Mouse (Mus musculus): Measurements from ENCODE around the gene Frrs1l. TPM values are rescaled to one million over a fixed set of nuclear protein-coding genes. Genes with fewer than 3 reads are reported as not detected.

Gene Frrs1l
- not detected in 2 replicates for total RNA-seq (2015)
- total RNA-seq (2017): not detected in 2 replicates

DNA sequence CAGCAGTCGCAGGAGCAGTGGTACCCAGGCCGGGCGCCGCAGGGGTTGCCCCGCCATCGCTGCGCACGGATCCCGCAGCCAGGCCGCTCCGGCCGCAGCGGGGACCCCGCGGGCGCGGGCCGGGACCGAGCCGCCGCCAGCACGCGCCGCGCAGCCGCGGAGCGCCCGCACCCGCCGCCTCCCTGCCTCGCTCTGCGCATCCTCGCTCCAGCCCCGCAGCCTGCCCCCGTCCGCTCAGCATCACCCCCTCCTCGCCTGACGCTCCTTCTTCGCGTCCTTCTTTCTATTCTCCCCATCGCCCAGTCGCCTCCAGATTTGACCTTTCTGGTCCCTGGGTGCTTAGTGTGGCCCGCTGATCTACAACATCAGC, at the start of gene Frrs1l:
Gene Frrs1l (minus strand): TSS at position 177 of the 370 bp plus-strand sequence.
- no peak for ATAC-seq (ENCODE audit: poor library complexity, severe bottlenecking)

DNA sequence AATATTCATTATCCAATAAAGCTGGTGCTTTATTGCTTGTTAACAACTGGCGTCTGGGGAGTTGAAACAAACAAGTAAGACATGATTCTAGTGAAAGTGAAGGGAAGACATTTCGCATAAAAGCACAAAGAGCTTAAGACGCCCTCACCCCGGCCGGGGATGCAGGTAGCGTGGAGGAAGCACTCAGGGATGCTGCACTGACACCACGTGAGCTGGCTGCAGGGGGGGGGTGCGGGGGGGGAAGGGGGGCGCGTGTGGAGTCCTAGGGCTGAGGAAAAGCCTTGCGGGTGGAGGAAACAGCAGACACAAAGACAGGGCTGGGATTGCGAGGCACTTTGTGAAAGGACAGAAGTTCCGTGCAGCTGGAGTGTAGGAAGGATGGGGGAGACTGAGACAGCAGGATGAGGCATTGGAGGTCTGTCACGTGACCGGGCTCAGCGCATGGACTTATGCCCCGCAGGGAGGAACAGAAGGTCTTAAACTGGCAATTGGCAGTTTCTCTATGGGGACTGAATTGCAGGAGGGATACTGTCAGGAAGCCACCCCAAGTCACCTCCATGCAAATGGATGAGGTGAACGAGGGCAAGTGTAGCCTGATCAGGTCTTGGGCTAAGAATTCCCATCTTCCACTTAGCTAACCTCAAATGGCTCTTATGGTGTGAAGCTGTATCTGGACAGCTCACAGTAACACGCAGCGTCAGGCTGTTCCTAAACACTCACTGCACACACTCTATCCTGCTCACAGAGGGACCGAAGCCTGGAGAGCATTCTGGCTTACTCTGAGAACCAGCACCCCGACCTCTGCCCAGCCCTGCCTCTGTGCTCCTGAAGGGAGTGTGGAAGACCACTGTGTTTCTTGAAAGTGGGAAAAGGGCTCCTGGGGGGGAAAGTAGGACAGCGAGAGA, 49.2 kb upstream of the Frrs1l start:
- ATAC-seq (ENCODE audit: poor library complexity, severe bottlenecking): peak; percentile 9; the same call in 1 of the 2 replicates

GRCm38 (mm10) chr4:57037554-57037953, 47.4 kb upstream of the Frrs1l start:
- ATAC-seq (ENCODE audit: poor library complexity, severe bottlenecking): peak; percentile 85

DNA sequence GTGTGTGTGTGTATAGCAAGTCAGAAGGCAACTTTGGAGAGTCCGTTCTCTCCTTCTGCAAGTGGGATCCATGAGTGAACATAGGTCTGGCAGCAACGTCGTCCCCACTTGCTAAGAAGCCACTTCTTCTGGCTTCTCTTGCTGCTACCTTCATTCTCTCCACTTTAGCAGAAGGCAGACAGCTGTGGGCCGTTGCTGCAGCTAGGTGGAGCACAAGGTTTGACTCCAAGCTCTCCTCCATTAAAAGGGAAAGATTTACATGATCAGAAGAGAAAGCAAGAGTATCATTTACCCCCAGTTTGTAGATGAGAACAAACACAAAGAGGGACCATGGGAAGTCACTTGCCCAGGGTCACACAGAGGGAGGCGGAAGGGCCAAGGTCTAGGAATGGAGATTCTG, 44.0 kb upstream of the Frrs1l start:
- no peak for ATAC-seq (ENCODE audit: poor library complexity, severe bottlenecking)

- peak; percentile 70 for ATAC-seq (ENCODE audit: poor library complexity, severe bottlenecking)
These were observed 41.2 kb upstream of the Frrs1l start for GRCm38 (mm10) chr4:57031440-57031839.

GRCm38 (mm10) chr4:57027954-57028353, 37.8 kb upstream of the Frrs1l start:
- ATAC-seq (ENCODE audit: poor library complexity, severe bottlenecking): peak; percentile 39

GRCm38 (mm10) chr4:57023527-57023926, 33.3 kb upstream of the Frrs1l start:
- ATAC-seq (ENCODE audit: poor library complexity, severe bottlenecking): 0 out of 2 replicates have a peak, but pooled peaks have one; percentile 34

DNA sequence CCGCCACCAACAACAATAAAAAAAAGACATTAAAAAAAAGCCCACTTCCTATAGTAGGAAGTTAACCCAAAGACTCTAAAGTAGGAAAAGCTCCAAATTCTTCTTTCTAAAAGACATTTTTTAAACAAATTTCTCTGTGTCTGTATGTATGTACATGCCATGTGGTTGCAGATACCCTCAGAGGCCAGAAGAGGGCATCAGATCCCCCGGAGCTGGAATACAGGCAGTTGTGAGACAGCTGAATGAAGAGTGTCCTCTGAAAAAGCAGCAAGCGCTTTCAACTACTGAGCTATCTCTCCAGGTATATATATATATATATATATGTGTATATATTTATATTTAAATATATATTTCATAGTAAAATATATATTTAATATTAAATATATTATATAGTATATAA, 31.1 kb upstream of the Frrs1l start:
- ATAC-seq (ENCODE audit: poor library complexity, severe bottlenecking): peak; percentile 61

DNA sequence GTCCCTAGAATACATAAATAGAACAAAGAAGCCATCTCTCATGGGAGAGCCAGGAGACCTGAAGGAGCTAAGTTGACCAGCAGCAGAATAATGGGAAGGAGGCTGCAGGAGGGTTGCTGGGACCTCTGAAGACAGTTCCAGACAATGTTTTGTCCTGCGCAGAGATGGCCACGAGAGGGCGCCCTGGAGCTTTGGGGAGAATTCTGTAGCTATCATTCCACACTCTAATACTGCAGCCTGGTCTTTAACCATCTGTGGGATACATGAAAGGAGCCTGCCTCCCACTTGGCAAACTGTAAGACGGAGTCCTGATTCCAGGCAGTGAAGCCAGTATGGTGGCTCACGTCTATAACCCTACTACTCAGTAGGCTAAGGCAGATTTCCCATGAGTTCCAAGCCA, 27.0 kb upstream of the Frrs1l start:
- ATAC-seq (ENCODE audit: poor library complexity, severe bottlenecking): peak; percentile 76

GRCm38 (mm10) chr4:57016366-57017171, 26.4 kb upstream of the Frrs1l start:
- ATAC-seq (ENCODE audit: poor library complexity, severe bottlenecking): peak; percentile 33; the same call in 1 of the 2 replicates

- ATAC-seq (ENCODE audit: poor library complexity, severe bottlenecking): no peak
These were observed 24.8 kb upstream of the Frrs1l start for GRCm38 (mm10) chr4:57015032-57015431.

- no peak for ATAC-seq (ENCODE audit: poor library complexity, severe bottlenecking)
These were observed 21.4 kb upstream of the Frrs1l start for GRCm38 (mm10) chr4:57011454-57012046.

- no peak for ATAC-seq (ENCODE audit: poor library complexity, severe bottlenecking)
These were observed 20.7 kb upstream of the Frrs1l start for GRCm38 (mm10) chr4:57010919-57011318.

DNA sequence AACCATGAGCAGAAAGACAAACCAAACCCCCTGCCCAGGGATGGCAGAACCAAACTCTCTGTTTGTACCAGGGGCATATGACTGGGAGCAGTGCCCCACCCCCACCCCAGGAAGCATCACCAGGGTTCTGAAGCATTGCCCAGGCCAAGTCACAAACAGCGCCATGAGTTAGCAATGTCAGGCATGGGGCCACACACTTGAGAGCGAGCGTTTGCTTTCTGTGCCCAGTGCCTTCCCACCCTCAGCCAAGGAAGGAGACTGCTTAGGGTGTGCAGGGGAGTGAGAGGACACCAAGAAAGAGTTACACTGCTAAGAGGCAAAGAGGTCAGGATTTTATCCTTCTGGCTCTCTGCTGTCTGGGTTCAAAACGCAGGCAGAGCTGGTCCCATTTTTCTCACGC, 20.2 kb upstream of the Frrs1l start:
- ATAC-seq (ENCODE audit: poor library complexity, severe bottlenecking): no peak

DNA sequence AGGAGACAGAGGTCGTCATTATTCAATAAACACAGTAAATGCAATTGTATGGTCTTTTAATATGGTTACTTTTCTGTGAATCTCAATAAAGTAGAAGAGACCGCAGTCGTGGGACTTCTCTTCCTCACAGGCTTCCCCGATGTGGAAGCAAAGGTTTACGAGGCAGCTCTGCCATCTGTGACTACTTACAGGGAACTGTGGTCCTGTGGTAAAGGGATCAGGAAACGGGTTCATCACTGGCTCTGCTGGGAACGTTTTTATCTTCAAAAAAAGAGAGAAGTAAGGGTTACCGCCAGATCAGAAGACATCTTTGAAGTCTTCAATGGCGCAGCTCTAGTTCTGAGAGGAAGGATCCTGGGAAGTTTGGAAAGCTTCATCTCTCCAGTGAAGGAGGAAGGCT, 17.5 kb upstream of the Frrs1l start:
- no peak for ATAC-seq (ENCODE audit: poor library complexity, severe bottlenecking)

- ATAC-seq (ENCODE audit: poor library complexity, severe bottlenecking): no peak
These were observed 14.8 kb upstream of the Frrs1l start for GRCm38 (mm10) chr4:57005011-57005410.

DNA sequence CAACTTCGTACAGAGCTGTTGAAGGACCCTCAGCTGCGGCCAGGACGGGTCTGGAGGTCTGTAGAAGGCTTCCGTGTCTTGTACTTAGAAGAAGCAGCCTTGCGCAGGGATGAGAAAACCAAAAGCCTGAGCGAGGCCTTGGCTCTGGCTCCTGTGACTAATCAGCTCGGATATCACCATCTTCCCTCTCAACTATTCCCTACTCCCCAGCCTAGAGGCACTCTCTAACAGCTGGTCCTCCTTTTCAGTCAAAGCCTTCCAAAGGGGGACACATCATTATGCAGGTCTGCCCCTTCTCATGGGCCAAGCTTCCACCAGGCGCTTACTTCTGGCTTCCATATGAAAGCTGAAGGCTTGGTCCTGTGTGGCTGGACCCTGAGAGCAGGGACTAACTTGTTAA, 13.7 kb upstream of the Frrs1l start:
- ATAC-seq (ENCODE audit: poor library complexity, severe bottlenecking): no peak

- no peak for ATAC-seq (ENCODE audit: poor library complexity, severe bottlenecking)
These were observed 12.6 kb upstream of the Frrs1l start for GRCm38 (mm10) chr4:57002751-57003150.

DNA sequence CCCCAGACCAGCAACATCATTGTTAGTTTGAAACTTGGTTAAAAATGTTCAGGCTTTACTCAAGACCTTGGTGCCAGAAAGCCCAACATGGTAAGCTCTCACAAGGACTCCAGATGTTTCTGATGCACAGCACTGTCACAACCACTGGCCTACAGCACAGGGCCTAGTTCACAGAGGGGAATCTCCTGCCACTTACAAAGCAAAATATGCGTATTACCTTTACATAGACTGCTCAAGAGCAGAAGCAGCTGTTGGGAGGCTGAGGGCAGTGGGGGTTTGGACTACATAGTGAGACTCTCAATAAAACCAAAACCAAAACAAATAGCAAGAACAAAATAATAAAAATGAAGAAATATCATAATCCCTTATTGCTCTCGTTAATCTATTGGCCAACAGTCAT, 11.2 kb upstream of the Frrs1l start:
- no peak for ATAC-seq (ENCODE audit: poor library complexity, severe bottlenecking)

GRCm38 (mm10) chr4:56993331-56993730, 3.1 kb upstream of the Frrs1l start:
- no peak for ATAC-seq (ENCODE audit: poor library complexity, severe bottlenecking)

DNA sequence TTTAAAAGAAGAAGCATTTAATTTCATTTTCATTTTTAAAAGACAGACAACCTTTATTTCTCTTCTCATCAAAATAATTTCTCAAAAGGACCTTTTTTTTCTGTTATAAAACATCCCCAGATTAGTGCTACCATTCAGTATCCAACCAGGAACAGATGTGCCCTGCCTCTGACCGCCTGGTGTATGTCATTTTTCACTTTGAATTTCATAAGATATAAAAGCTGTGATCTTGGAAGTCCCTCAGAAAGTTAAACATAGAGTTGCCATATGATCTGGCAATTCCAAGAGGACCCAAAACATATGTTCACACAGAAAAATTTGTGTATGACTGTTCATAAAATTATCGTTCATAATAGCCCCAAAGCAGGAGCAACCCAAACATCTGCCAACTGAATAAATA, 1.8 kb upstream of the Frrs1l start:
- no peak for ATAC-seq (ENCODE audit: poor library complexity, severe bottlenecking)

Data from megakaryocyte, adult 5-6 weeks (primary cell).